Mouse (Mus musculus): ENCODE measurements around the gene 2700097O09Rik. TPM values are rescaled to one million over a fixed set of nuclear protein-coding genes. Genes with fewer than 3 reads are reported as not detected.

The 2700097O09Rik gene
- polyA plus RNA-seq (2014; fragmentation: Illumina TruSeq; extraction: RNeasy Lipid Tissue Mini Kit (QIAGEN cat#74804); ENCODE audit: low read depth, low replicate concordance), result 15.5 TPM

DNA sequence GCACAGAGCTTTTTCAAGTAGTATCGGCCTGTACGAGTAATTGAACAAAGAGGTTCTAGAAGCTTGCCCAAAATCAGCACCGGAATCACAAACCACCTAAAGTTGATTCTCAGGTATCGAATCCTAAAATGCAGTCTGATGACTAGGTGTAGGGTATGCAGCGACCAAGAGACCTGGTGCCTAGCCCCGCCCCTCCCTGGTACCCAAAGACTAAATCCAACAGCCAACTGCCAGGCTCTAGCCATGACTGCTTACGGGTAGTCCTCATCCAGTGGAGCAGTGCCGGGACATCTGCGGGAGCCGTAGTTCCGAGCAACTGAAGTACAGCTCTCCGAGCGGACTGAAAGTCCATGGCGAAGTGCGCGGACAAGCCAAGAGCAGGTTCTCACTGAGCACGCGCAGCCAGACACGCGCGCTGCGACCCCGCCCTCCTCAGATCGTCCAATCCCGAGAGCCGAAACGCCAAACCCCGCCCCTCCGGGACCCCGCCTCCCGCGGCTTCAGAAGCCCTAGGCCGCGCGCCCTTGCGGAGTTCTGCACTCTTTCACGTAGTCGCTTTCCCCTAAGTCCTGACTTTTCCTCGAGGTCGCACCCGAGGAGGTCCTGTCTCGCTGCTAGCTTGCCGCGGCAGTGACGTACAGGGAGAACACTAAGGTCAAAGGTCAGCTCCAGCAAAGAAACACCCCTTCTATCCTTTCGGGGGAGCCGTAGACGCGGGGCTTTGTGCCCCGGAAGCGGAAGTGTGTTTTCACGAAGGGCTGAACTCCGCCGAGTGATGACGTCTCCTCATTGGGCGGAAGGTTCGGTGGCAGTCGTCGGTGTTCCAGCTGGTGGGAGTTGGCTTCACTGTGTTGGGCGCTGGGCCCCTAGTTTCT, at the start of gene 2700097O09Rik, which contains the start of gene Srp54a:
TSS of gene 2700097O09Rik (minus strand) at position 385 of the 875 bp plus-strand sequence.
TSS of gene Srp54a (plus strand) at position 537 of the 875 bp plus-strand sequence.

DNA sequence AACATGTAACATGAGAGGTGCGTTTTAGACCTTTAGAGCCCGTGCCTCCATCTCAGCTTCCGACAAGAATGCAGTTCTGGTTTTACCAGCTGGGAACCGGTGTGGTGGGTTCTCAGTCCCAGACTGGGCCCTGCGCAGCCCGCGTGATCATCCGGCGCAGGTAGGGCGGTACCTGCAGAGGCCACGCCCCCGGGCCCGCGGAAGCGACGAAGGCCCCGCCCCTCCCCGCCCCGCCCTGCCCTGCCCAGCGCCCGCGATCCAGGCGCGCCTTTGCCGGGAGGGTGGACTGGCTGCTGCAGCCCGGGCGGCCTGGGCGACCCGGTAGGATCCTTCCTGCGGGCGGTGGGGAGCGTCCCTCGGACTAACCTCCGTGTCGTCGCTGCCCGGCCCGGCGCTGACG, 44.3 kb upstream of the 2700097O09Rik start, which contains the start of gene Fam177a:
TSS of gene Fam177a (plus strand) at position 228 of the 400 bp plus-strand sequence.

DNA sequence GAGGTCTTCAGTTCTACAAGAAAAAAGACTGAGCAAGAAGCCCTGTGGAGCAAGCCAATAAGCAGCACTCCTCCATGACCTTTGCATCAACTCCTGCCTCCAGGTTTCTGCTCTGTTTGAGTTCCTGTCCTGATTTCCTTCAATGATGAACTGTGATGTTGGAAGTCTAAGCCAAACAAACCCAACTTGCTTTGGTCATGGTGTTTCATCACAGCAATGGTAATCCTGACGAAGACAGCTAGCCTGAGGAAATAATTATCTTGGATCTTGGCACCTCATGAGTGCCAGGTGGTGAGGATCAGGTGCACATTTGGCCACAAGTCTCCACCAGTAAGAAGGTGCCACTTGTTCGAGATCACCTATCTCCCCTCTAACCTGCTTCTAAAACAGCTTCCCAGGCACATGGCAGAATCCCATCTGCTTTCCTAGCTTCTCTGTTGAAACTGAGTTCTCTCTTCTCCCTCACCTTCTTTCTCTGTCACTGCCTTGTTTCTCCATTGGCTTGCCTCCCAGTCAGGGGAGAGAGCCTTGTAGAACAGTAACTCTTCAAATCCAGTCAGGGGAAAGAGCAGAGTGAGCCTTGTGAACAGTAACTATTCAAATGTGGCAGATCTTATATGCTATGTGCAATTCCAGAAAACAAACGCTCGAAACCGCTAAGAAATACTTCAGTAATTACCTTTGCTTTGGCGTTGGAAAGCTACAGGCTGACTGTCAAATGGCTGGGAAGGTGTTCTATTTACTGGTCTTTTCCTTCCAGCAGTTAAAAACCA, 66.1 kb downstream of the 2700097O09Rik start, which contains the start of gene Baz1a:
TSS of gene Baz1a (minus strand) at position 723 of the 773 bp plus-strand sequence.

Other genes starting within 250 kb of the 2700097O09Rik start
- 89.2 TPM for gene Cfl2, start 217.2 kb downstream of the 2700097O09Rik start, polyA plus RNA-seq (2014; fragmentation: Illumina TruSeq; extraction: RNeasy Lipid Tissue Mini Kit (QIAGEN cat#74804); ENCODE audit: low read depth, low replicate concordance)
- not detected for gene Gm20403, start 93.6 kb downstream of the 2700097O09Rik start, polyA plus RNA-seq (2014; fragmentation: Illumina TruSeq; extraction: RNeasy Lipid Tissue Mini Kit (QIAGEN cat#74804); ENCODE audit: low read depth, low replicate concordance)
- 10.4 TPM for gene Baz1a, start 65.8 kb downstream of the 2700097O09Rik start, polyA plus RNA-seq (2014; fragmentation: Illumina TruSeq; extraction: RNeasy Lipid Tissue Mini Kit (QIAGEN cat#74804); ENCODE audit: low read depth, low replicate concordance)
- 92.1 TPM for gene Srp54a, start 152 bp upstream of the 2700097O09Rik start, polyA plus RNA-seq (2014; fragmentation: Illumina TruSeq; extraction: RNeasy Lipid Tissue Mini Kit (QIAGEN cat#74804); ENCODE audit: low read depth, low replicate concordance)
- gene Fam177a, start 44.4 kb upstream of the 2700097O09Rik start, polyA plus RNA-seq (2014; fragmentation: Illumina TruSeq; extraction: RNeasy Lipid Tissue Mini Kit (QIAGEN cat#74804); ENCODE audit: low read depth, low replicate concordance), result 19.1 TPM
- gene Srp54b, start 75.0 kb upstream of the 2700097O09Rik start, polyA plus RNA-seq (2014; fragmentation: Illumina TruSeq; extraction: RNeasy Lipid Tissue Mini Kit (QIAGEN cat#74804); ENCODE audit: low read depth, low replicate concordance), result 48.3 TPM
- not detected for gene 1700047I17Rik2, start 119.5 kb upstream of the 2700097O09Rik start, polyA plus RNA-seq (2014; fragmentation: Illumina TruSeq; extraction: RNeasy Lipid Tissue Mini Kit (QIAGEN cat#74804); ENCODE audit: low read depth, low replicate concordance)
- gene Srp54c, start 150.1 kb upstream of the 2700097O09Rik start, polyA plus RNA-seq (2014; fragmentation: Illumina TruSeq; extraction: RNeasy Lipid Tissue Mini Kit (QIAGEN cat#74804); ENCODE audit: low read depth, low replicate concordance), result 64.8 TPM
- gene 1110008L16Rik, start 219.5 kb upstream of the 2700097O09Rik start, polyA plus RNA-seq (2014; fragmentation: Illumina TruSeq; extraction: RNeasy Lipid Tissue Mini Kit (QIAGEN cat#74804); ENCODE audit: low read depth, low replicate concordance), result 10.8 TPM
- 8.3 TPM for gene Ppp2r3c, start 222.9 kb upstream of the 2700097O09Rik start, polyA plus RNA-seq (2014; fragmentation: Illumina TruSeq; extraction: RNeasy Lipid Tissue Mini Kit (QIAGEN cat#74804); ENCODE audit: low read depth, low replicate concordance)

Data from adipose tissue, adult 10 weeks (tissue).